In the genomic region with DNA sequence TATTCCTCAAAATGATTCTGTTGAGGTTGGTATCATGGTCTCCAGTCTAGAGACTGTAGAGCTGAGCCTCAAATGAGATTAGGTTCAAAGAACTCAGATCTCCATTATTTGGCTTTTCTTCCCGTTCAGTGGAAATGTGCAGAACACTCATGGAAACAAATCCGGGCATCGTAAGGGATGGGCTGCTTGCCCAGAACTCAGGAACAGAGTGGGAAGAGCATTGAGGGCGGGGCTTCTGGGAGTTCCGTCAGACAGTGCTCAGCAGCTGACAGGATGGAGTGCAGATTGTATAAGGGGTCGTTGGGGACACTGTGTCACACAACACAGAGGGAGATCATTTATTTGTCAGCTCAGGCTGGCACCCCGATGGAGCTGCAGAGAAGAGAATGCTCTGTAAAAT, we compare ENCODE assay signal across 21 mouse cellular contexts. TPM values are rescaled to one million over a fixed set of nuclear protein-coding genes. Genes with fewer than 3 reads are reported as not detected.
DNase-seq lines count a peak whose midpoint lies in the region; ATAC-seq and TF ChIP-seq lines count a peak whose summit lies in the region.
"Had no signal": no experiment of that assay in that cellular context is flagged by ENCODE, and none has a peak within 500 bp of the region (broad histone marks: within the 10 kb centered on the region; RNA-seq: fewer than 3 reads in every experiment).

No protein-coding gene starts in this region.

- H3K4me1 ChIP-seq in forebrain, postnatal 0 days (ENCODE audit: insufficient read depth), result no peaks in the 10 kb centered on the region
- H3K4me1 ChIP-seq in forebrain, embryonic 11.5 days (replicated peaks; ENCODE audit: control insufficient read depth, insufficient read depth, low read length), result no peaks in the 10 kb centered on the region
- H3K4me1 ChIP-seq: intestine, embryonic 15.5 days; neural tube, embryonic 12.5 days had no signal

- H3K9ac ChIP-seq in forebrain, postnatal 0 days, result no peak overlapping the region
- no peak overlapping the region for H3K9ac ChIP-seq in forebrain, embryonic 11.5 days (ENCODE audit: low read length)
- H3K9ac ChIP-seq: intestine, embryonic 15.5 days; neural tube, embryonic 12.5 days had no signal

- no peak for TF ChIP-seq CTCF in forebrain, postnatal 0 days (IDR thresholded peaks at IDR 0.05; ENCODE audit: low read depth)

- intact Hi-C loops in left cerebral cortex, postnatal 4 days (cut with DNase I), result no loop called here

- DNase-seq in forebrain, postnatal 0 days, result peak; percentile 12
- no peak for DNase-seq in forebrain, embryonic 11.5 days (ENCODE audit: low spot score)
- peak; percentile 57 for DNase-seq in layer of hippocampus, adult 9-10 months (ENCODE audit: low spot score)
- DNase-seq in left cerebral cortex, postnatal 4 days, result peak; percentile 29
- no peak for DNase-seq in urinary bladder, postnatal 36 days (ENCODE audit: low spot score in 2 of 2)
- no peak for DNase-seq in adrenal gland, postnatal 4 days (ENCODE audit: low spot score in 2 of 2)
- DNase-seq: cerebellum, postnatal 36 days; heart, adult 18-20 months; heart, postnatal 4 days; kidney, postnatal 36 days; liver; lung, postnatal 36 days; midbrain, embryonic 14.5 days had no signal

- H3K27me3 ChIP-seq in forebrain, postnatal 0 days (ENCODE audit: insufficient read depth, low read length), result no peaks in the 10 kb centered on the region
- no peaks in the 10 kb centered on the region for H3K27me3 ChIP-seq in forebrain, embryonic 11.5 days (ENCODE audit: control insufficient read depth, insufficient read depth, low read length)
- H3K27me3 ChIP-seq: intestine, embryonic 15.5 days; neural tube, embryonic 12.5 days had no signal

- no peaks in the 10 kb centered on the region for H3K36me3 ChIP-seq in forebrain, postnatal 0 days (ENCODE audit: insufficient read depth)
- no peaks in the 10 kb centered on the region for H3K36me3 ChIP-seq in forebrain, embryonic 11.5 days (ENCODE audit: control insufficient read depth, insufficient read depth, low read length)
- H3K36me3 ChIP-seq: G1E; intestine, embryonic 15.5 days; neural tube, embryonic 12.5 days had no signal

- 39% methylated on average over 7 of the region's 7 CpGs for WGBS in forebrain, postnatal 0 days
- 81% methylated on average over 7 of the region's 7 CpGs for WGBS in forebrain, embryonic 11.5 days

- no peak overlapping the region for H3K4me2 ChIP-seq in forebrain, postnatal 0 days (ENCODE audit: low read depth)
- H3K4me2 ChIP-seq in forebrain, embryonic 11.5 days (ENCODE audit: low read depth, low read length, severe bottlenecking), result no peak overlapping the region
- H3K4me2 ChIP-seq: intestine, embryonic 15.5 days; neural tube, embryonic 12.5 days had no signal

- no peaks in the 10 kb centered on the region for H3K9me3 ChIP-seq in forebrain, postnatal 0 days (ENCODE audit: low read length)
- H3K9me3 ChIP-seq in forebrain, embryonic 11.5 days (ENCODE audit: control insufficient read depth, low read length), result no peaks in the 10 kb centered on the region
- H3K9me3 ChIP-seq: G1E; intestine, embryonic 15.5 days; neural tube, embryonic 12.5 days had no signal

- no peak overlapping the region for H3K27ac ChIP-seq in forebrain, postnatal 0 days (ENCODE audit: low read depth, low read length)
- no peak overlapping the region for H3K27ac ChIP-seq in forebrain, embryonic 11.5 days (ENCODE audit: low read depth, low read length)
- H3K27ac ChIP-seq: intestine, embryonic 15.5 days; neural tube, embryonic 12.5 days had no signal

- peak; percentile 48; the same call in 1 of the 2 replicates for ATAC-seq in forebrain, postnatal 0 days
- no peak for ATAC-seq in forebrain, embryonic 11.5 days (replicated peaks; ENCODE audit: low FRiP score)
- peak; percentile 87 for ATAC-seq in frontal cortex, adult (ENCODE audit: low TSS enrichment)
- ATAC-seq in activated CD4-positive, CD25-positive, alpha-beta regulatory T cell, adult 4 months, result no peak
- ATAC-seq: intestine, embryonic 15.5 days had no signal

- no peak overlapping the region for H3K4me3 ChIP-seq in forebrain, postnatal 0 days (ENCODE audit: low read depth, low read length)
- no peak overlapping the region for H3K4me3 ChIP-seq in forebrain, embryonic 11.5 days (ENCODE audit: low read depth, low read length)
- H3K4me3 ChIP-seq: intestine, embryonic 15.5 days; neural tube, embryonic 12.5 days had no signal

RNA-seq across cellular contexts. Expression of a gene that starts 22.1 kb away (rescaled TPM):
- total RNA-seq in forebrain, postnatal 0 days (2014; rRNA removed), result not detected in 2 replicates
- polyA plus RNA-seq in forebrain, postnatal 0 days (2015; fragmentation: Nextera tagmentation; extraction: Ambion mirVana), result not detected in 2 replicates
- polyA plus RNA-seq in forebrain, embryonic 11.5 days (2014; fragmentation: Nextera tagmentation; extraction: Ambion mirVana), result not detected in 2 replicates
- not detected for total RNA-seq in left cerebral cortex, postnatal 4 days (2021)
- not detected for polyA plus RNA-seq in activated CD4-positive, CD25-positive, alpha-beta regulatory T cell, adult 4 months (2017; shearing (Covaris generic))
- not detected for total RNA-seq in adrenal gland, postnatal 4 days (2021)
- total RNA-seq: G1E; heart, adult 18-20 months; heart, postnatal 4 days had no signal
- polyA plus RNA-seq: C2C12; embryonic facial prominence, embryonic 14.5 days; G1E; intestine, embryonic 15.5 days; midbrain, embryonic 14.5 days; neural tube, embryonic 12.5 days; thymus, postnatal 0 days had no signal

RNA-seq across cellular contexts. Expression of a gene that starts 37.6 kb away (rescaled TPM):
- total RNA-seq in forebrain, postnatal 0 days (2014; rRNA removed), result 1.9 and 3.7 TPM in 2 replicates
- 1.2 and 3.1 TPM in 2 replicates for polyA plus RNA-seq in forebrain, postnatal 0 days (2015; fragmentation: Nextera tagmentation; extraction: Ambion mirVana)
- polyA plus RNA-seq in forebrain, embryonic 11.5 days (2014; fragmentation: Nextera tagmentation; extraction: Ambion mirVana), result 0.09 and 0.15 TPM in 2 replicates
- 1 to 10 TPM; 2.2 to 2.4 TPM for total RNA-seq in left cerebral cortex, postnatal 4 days (2021)
- polyA plus RNA-seq in activated CD4-positive, CD25-positive, alpha-beta regulatory T cell, adult 4 months (2017; shearing (Covaris generic)), result not detected
- 1 to 10 TPM; 6.6 to 7.4 TPM for total RNA-seq in adrenal gland, postnatal 4 days (2021)
- polyA plus RNA-seq: C2C12, G1E had no signal

Comparison
In these comparisons a context has a peak if more than half of its experiments do, and no peak if none do; other contexts are left out.
1. ATAC-seq: peak in forebrain, postnatal 0 days (single experiment) and frontal cortex, adult (single experiment); none in forebrain, embryonic 11.5 days (single experiment) and activated CD4-positive, CD25-positive, alpha-beta regulatory T cell, adult 4 months (single experiment).
2. DNase-seq: peak in forebrain, postnatal 0 days (single experiment), layer of hippocampus, adult 9-10 months (single experiment) and left cerebral cortex, postnatal 4 days (single experiment); none in forebrain, embryonic 11.5 days (single experiment), urinary bladder, postnatal 36 days (0 of 2) and adrenal gland, postnatal 4 days (0 of 2).